Mouse (Mus musculus): Measurements from ENCODE around the gene Lad1.

Lad1 gene

GRCm38 (mm10) chr1:135877248-135877647 is 58.9 kb downstream of the Lad1 start:
- DNase-seq (ENCODE audit: low spot score in 2 of 2): no peak

- peak; percentile 13 to 65 for DNase-seq (ENCODE audit: low spot score in 2 of 2)
Measured at GRCm38 (mm10) chr1:135882385-135883109, 64.1 kb downstream of the Lad1 start.

Data from thymus, postnatal 10 days (tissue).